Mouse (Mus musculus) midbrain, postnatal 0 days (tissue): Measurements from ENCODE around the gene Slc5a9. TPM values are rescaled to one million over a fixed set of nuclear protein-coding genes. Genes with fewer than 3 reads are reported as not detected.

Experiments used
- ATAC-seq: fragments of 200-750 bp; cut with Nextera tagmentation; 2 replicates; pipeline ENCODE4 v1.8.0; 2017; ENCODE audit warnings: moderate number of reproducible peaks, mild to moderate bottlenecking, moderate TSS enrichment, moderate library complexity; ENCODE audit not compliant: low FRiP score
- DNase-seq: peaks from one replicate; pipeline ENCODE4 v3.0.0-alpha.2; 2015; ENCODE audit warnings: low spot score
- H3K27ac ChIP-seq: fragments of 300-500 bp; sonication (generic); 2 replicates; pipeline ENCODE4 v1.5.1; 2014; ENCODE audit warnings: low read depth, mild to moderate bottlenecking, low read length, mixed read lengths
- H3K27me3 ChIP-seq: fragments of 300-500 bp; sonication (generic); 2 replicates; pipeline ENCODE4 v1.6.1; 2014; ENCODE audit warnings: low read length, control low read depth, mixed read lengths; ENCODE audit not compliant: insufficient read depth
- H3K36me3 ChIP-seq: fragments of 300-500 bp; sonication (generic); 2 replicates; pipeline ENCODE4 v1.6.1; 2014; ENCODE audit warnings: low read length, control low read depth, mixed read lengths; ENCODE audit not compliant: insufficient read depth
- H3K4me1 ChIP-seq: fragments of 300-500 bp; sonication (generic); 2 replicates; pipeline ENCODE4 v1.6.1; 2014; ENCODE audit warnings: mild to moderate bottlenecking, control low read depth, antibody characterized with exemption, low read length, mixed read lengths; ENCODE audit not compliant: insufficient read depth
- H3K4me2 ChIP-seq: fragments of 300-500 bp; sonication (generic); 2 replicates; pipeline ENCODE4 v1.6.1; 2014; ENCODE audit warnings: low read depth, mild to moderate bottlenecking, low read length, mixed read lengths; ENCODE audit not compliant: poor library complexity, severe bottlenecking
- H3K4me3 ChIP-seq: fragments of 300-500 bp; sonication (generic); 2 replicates; pipeline ENCODE4 v1.5.1; 2014; ENCODE audit warnings: low read depth, mild to moderate bottlenecking, low read length, moderate library complexity
- H3K9ac ChIP-seq: fragments of 300-500 bp; sonication (generic); replicated peaks from 2 replicates; pipeline ENCODE4 v1.6.1; 2014; ENCODE audit warnings: mild to moderate bottlenecking, low read length, moderate library complexity, mixed read lengths; ENCODE audit not compliant: poor library complexity, severe bottlenecking
- H3K9me3 ChIP-seq: fragments of 300-500 bp; sonication (generic); 2 replicates; pipeline ENCODE4 v1.6.1; 2016; ENCODE audit warnings: low read length, control low read depth
- CTCF ChIP-seq: IDR thresholded peaks from 2 replicates; pipeline ENCODE4 v1.5.1; 2016; ENCODE audit warnings: antibody characterized with exemption, mild to moderate bottlenecking
- WGBS: fragments of 180-500 bp; shearing (Covaris S2); extraction: QIAGEN DNeasy Blood & Tissue Kit; methylation state at CpG from one replicate; pipeline ENCODE4 v1.1.7; 2014; 5-methylcytosine and 5-hydroxymethylcytosine counted together
- polyA plus RNA-seq: library from polyadenylated mRNA; unstranded; fragments of >200 nt; fragmentation: Nextera tagmentation; extraction: Ambion mirVana; gene quantifications from 2 replicates; pipeline ENCODE4 v1.2.1, GENCODE M21; 2015
- total RNA-seq: library from RNA; depleted of rRNA; stranded (reverse); fragments of >200 nt; gene quantifications from 2 replicates; pipeline ENCODE4 v1.2.3, GENCODE M21; 2014; rRNA removed

Gene Slc5a9
- total and polyA plus RNA-seq, 2 experiments from 2014 or later: not detected

GRCm38 (mm10) chr4:111867743-111868401, 34.8 kb downstream of the Slc5a9 start:
- no peak overlapping the region for H3K9ac ChIP-seq
- no peak overlapping the region for H3K27ac ChIP-seq
- no peaks in the 10 kb centered on the region for H3K9me3 ChIP-seq
- no peak overlapping the region for H3K4me2 ChIP-seq
- no peaks in the 10 kb centered on the region for H3K4me1 ChIP-seq
- TF ChIP-seq CTCF: no peak
- DNase-seq: no peak
- ATAC-seq: no peak
- no peaks in the 10 kb centered on the region for H3K27me3 ChIP-seq
- no peak overlapping the region for H3K4me3 ChIP-seq
- no peaks in the 10 kb centered on the region for H3K36me3 ChIP-seq
- 83% methylated on average over 2 of the region's 2 CpGs for WGBS

GRCm38 (mm10) chr4:111866701-111867100, 36.0 kb downstream of the Slc5a9 start:
- H3K36me3 ChIP-seq: no peaks in the 10 kb centered on the region
- no peak overlapping the region for H3K9ac ChIP-seq
- 87% methylated on average over 5 of the region's 5 CpGs for WGBS
- no peaks in the 10 kb centered on the region for H3K27me3 ChIP-seq
- ATAC-seq (no peak), DNase-seq (no peak)
- H3K4me3 ChIP-seq: no peak overlapping the region
- H3K4me1 ChIP-seq: no peaks in the 10 kb centered on the region
- TF ChIP-seq CTCF: no peak
- H3K27ac ChIP-seq: no peak overlapping the region
- no peak overlapping the region for H3K4me2 ChIP-seq
- no peaks in the 10 kb centered on the region for H3K9me3 ChIP-seq

DNA sequence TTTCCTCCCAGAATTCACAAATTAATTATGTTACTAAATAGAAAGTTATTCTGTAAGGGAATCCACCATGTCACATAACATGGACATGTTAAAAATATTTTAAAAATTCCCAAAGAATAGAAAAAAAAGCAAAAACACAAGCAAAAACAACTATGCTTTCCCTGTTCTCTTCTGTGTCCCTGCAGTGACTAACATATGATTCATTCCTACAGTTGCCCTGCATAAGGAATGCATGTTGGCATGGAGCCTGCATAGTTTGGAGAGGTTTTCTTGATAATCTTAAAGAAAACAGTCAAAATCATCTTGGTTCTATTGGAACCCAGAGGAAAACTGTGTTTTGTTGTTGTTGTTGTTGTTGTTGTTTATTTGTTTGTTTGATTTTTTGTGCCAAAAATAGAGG, 50.1 kb downstream of the Slc5a9 start:
- Histone ChIP-seq H3K4me2 (no peak overlapping the region), H3K4me1 (no peaks in the 10 kb centered on the region), H3K36me3 (no peaks in the 10 kb centered on the region), H3K27me3 (no peaks in the 10 kb centered on the region), H3K9ac (no peak overlapping the region), H3K27ac (no peak overlapping the region), H3K9me3 (no peaks in the 10 kb centered on the region), H3K4me3 (no peak overlapping the region)
- DNase-seq: no peak
- ATAC-seq: no peak
- TF ChIP-seq CTCF: no peak

GRCm38 (mm10) chr4:111838882-111839281, 63.8 kb downstream of the Slc5a9 start:
- no peak for TF ChIP-seq CTCF
- H3K4me2 ChIP-seq: no peak overlapping the region
- H3K9ac ChIP-seq: no peak overlapping the region
- H3K36me3 ChIP-seq: no peaks in the 10 kb centered on the region
- H3K27ac ChIP-seq: no peak overlapping the region
- DNase-seq (no peak), ATAC-seq (no peak)
- H3K9me3 ChIP-seq: no peaks in the 10 kb centered on the region
- H3K4me1 ChIP-seq: no peaks in the 10 kb centered on the region
- H3K27me3 ChIP-seq: no peaks in the 10 kb centered on the region
- WGBS: 95% methylated on average over 6 of the region's 6 CpGs
- no peak overlapping the region for H3K4me3 ChIP-seq

Other genes with a start within 250 kb of the Slc5a9 start
- 14.4 and 20.9 TPM in 2 replicates for gene Spata6, start 182.9 kb downstream of the Slc5a9 start, total RNA-seq
- 14.5 and 15.2 TPM in 2 replicates for gene Spata6, start 182.9 kb downstream of the Slc5a9 start, polyA plus RNA-seq
- gene Skint8, start 16.5 kb upstream of the Slc5a9 start, total RNA-seq: not detected in 2 replicates
- not detected in 2 replicates for gene Skint8, start 16.5 kb upstream of the Slc5a9 start, polyA plus RNA-seq
- not detected in 2 replicates for gene Skint7, start 70.0 kb upstream of the Slc5a9 start, total RNA-seq
- not detected in 2 replicates for gene Skint7, start 70.0 kb upstream of the Slc5a9 start, polyA plus RNA-seq
- 1.7 TPM in 1 of 2 replicates, not detected in the other for gene Skint1, start 103.4 kb upstream of the Slc5a9 start, total RNA-seq
- gene Skint1, start 103.4 kb upstream of the Slc5a9 start, polyA plus RNA-seq: not detected in 2 replicates
- 0.05 TPM in 1 of 2 replicates, not detected in the other for gene Skint4, start 169.1 kb upstream of the Slc5a9 start, total RNA-seq
- not detected in 2 replicates for gene Skint4, start 169.1 kb upstream of the Slc5a9 start, polyA plus RNA-seq